Mouse (Mus musculus) bone marrow macrophage, adult 2 months (primary cell): Measurements from ENCODE around the gene Tmem235.

Experiments used
- CTCF ChIP-seq: IDR thresholded peaks from 2 replicates; pipeline ENCODE4 v1.5.1; 2012; ENCODE audit warnings: low read depth, mild to moderate bottlenecking, low read length, moderate library complexity
- POLR2A ChIP-seq: IDR thresholded peaks from 2 replicates; pipeline ENCODE4 v1.6.1; 2012; ENCODE audit warnings: mild to moderate bottlenecking, low read depth, low read length, borderline replicate concordance

DNA sequence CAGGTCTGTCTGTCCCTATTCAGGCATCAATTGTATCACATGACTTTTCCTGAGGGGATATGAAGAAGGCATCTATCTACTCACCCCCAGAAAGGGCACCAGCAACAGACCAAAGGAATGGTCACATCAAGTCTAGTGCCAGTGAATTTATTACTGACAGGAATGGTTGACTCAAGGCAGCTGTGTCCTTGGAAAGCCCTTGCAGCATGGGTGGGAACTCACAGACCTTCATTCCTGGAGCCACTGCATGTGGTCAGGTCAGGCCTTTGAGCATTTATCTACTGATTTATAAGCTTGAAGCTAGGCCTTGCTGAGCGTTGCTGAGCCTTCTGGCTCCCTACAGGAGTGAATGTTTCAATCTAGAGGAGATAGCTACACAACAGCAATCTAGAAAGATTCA is 19.6 kb upstream of the Tmem235 start:
- TF ChIP-seq POLR2A (no peak), CTCF (no peak)
